Mouse (Mus musculus) CH12.LX (cell line): ENCODE data around the gene Nudt5.

Experiments used
- CHD1 ChIP-seq: IDR thresholded peaks from 2 replicates; pipeline ENCODE4 v1.6.1; 2012; ENCODE audit warnings: low read depth, low read length, improper control_type of control experiment, inconsistent platforms
- CTCF ChIP-seq, 2 experiments: IDR thresholded peaks in 1 of 2; conservative IDR thresholded peaks in 1 of 2; 2 replicates each; pipeline ENCODE4 v1.5.1; 2011 to 2012; ENCODE audit warnings: low read depth in 2 of 2, low read length in 2 of 2, improper control_type of control experiment in 1 of 2, inconsistent platforms in 1 of 2, mild to moderate bottlenecking in 1 of 2, moderate library complexity in 1 of 2
- E2F4 ChIP-seq: IDR thresholded peaks from 2 replicates; pipeline ENCODE4 v1.6.1; 2011; ENCODE audit warnings: low read depth, low read length, improper control_type of control experiment; ENCODE audit not compliant: insufficient replicate concordance
- NRF1 ChIP-seq: IDR thresholded peaks from 2 replicates; pipeline ENCODE4 v1.6.1; 2014; ENCODE audit warnings: low read depth, mild to moderate bottlenecking, inconsistent platforms, low read length, improper control_type of control experiment, moderate library complexity
- POLR2A ChIP-seq: IDR thresholded peaks from 2 replicates; pipeline ENCODE4 v1.6.1; 2011; ENCODE audit warnings: low read depth, mild to moderate bottlenecking, improper control_type of control experiment, low read length
- USF1 ChIP-seq: IDR thresholded peaks from 2 replicates; pipeline ENCODE4 v1.6.1; 2014; ENCODE audit warnings: low read depth, mild to moderate bottlenecking, inconsistent platforms, low read length, improper control_type of control experiment
- ZMIZ1 ChIP-seq: IDR thresholded peaks from 2 replicates; pipeline ENCODE4 v1.6.1; 2012; ENCODE audit warnings: low read depth, mild to moderate bottlenecking, inconsistent platforms, low read length, improper control_type of control experiment
- ZNF384 ChIP-seq: IDR thresholded peaks from 2 replicates; pipeline ENCODE4 v1.6.1; 2012; ENCODE audit warnings: low read depth, low read length, improper control_type of control experiment, inconsistent platforms

DNA sequence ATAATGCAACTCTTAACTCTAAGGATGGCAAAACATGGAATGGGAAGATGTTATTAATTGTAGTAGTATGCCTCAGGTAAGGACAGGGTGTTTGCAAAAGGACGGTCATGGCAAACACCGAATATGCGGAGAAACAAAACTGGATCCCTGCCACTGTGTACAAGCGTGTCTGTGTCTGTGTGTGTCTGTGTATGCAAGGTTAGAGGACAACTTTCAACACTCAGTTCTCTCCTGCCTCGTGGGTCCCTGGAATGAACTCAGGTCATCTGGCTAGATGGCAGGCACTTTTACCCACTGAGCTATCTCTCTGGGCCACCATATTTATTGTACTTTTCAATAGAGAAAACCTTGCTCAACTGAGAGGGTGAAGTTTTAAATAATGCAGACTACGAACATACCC is 22.4 kb upstream of the Nudt5 start:
- TF ChIP-seq CTCF (conservative IDR thresholded peaks at IDR 0.05 in 1 of 2, IDR thresholded peaks at IDR 0.05 in 1 of 2; ENCODE audit: low read depth in 2 of 2, low read length in 2 of 2) (no peak), USF1 (no peak), POLR2A (no peak), NRF1 (no peak), CHD1 (no peak), ZMIZ1 (no peak), ZNF384 (no peak), E2F4 (no peak)
